Mouse (Mus musculus): ENCODE measurements at regions not wholly inside any gene's neighbourhood (a gene's known extent, or its start where the extent isn't known, plus 50 kb on each side); places are given as distances from the start of the nearest gene placed in this dataset.

DNA sequence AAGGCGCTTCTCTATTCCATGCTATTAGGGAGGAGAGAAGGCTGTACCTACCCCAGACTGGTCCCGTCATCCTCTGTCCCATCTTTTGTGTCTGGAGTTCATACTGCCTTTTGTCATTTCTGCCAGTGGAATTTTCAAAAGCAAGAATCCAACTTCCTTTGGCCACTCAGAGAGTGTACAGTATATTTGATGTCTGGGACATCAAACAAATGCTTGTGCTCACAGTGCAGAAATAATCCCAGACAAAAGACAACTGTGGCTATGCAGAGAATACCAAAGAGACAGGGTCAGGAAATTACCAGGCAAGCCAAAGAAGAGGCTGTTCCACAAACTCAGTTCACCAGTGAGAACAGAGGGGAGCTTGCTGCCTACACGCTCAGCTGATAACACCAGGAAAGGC lies 291.9 kb upstream of the Tle4 start:
- Histone ChIP-seq H3K27ac (ENCODE audit: insufficient read depth, low read length) (no peak overlapping the region), H3K27me3 (ENCODE audit: control insufficient read depth, insufficient read depth, low read length) (no peaks in the 10 kb centered on the region; the same call in 1 of the 2 replicates), H3K4me1 (ENCODE audit: control insufficient read depth, insufficient read depth, low read length) (no peaks in the 10 kb centered on the region), H3K4me3 (replicated peaks; ENCODE audit: insufficient read depth, low read depth, low read length) (no peak overlapping the region)
- DNase-seq = no peak
- TF ChIP-seq POLR2A (IDR thresholded peaks at IDR 0.05; ENCODE audit: borderline replicate concordance, insufficient read depth, low read length) (no peak), CTCF (IDR thresholded peaks at IDR 0.05; ENCODE audit: borderline replicate concordance, insufficient read depth, low read depth, low read length) (no peak)
- 42% methylated on average over 3 of the region's 3 CpGs for WGBS

DNA sequence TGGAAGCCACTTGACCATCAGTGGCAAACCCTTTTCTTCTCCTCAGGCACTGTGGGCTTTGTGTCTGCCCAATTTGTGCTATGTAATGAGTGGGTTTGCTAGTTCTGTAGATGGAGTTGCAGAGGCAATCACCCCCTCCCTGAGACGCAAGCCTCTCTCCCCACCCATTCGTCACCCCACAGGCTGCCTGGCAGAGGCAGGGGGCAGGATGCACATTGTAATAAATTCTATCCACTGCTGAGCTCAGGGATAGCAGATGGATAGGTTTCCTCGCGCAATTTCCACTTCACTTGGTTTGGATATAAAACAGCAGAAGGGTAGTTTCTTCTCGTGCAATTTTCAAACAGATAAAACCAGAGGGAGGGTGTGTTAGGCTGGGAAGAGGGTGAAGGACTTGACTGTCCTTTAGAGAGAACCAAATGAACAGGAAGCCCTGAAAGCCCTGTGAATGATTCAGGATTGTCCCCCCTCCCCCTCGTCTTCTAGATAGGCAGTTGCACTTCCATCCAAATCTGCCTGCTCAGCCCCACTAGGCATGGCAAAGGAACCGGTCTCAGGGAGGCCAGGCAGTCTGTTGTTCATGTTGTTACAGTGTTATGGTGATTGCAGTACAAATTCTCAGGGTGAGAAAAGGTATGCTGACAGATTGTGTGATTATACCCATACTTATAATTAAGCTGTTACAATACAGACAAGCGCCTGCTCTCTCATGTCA lies 286.0 kb upstream of the Tle4 start:
- Histone ChIP-seq H3K4me1 (ENCODE audit: control insufficient read depth, insufficient read depth, low read length) (no peaks in the 10 kb centered on the region), H3K27me3 (ENCODE audit: control insufficient read depth, insufficient read depth, low read length) (no peaks in the 10 kb centered on the region; the same call in 1 of the 2 replicates), H3K4me3 (replicated peaks; ENCODE audit: insufficient read depth, low read depth, low read length) (no peak overlapping the region), H3K27ac (ENCODE audit: insufficient read depth, low read length) (no peak overlapping the region)
- TF ChIP-seq POLR2A (IDR thresholded peaks at IDR 0.05; ENCODE audit: borderline replicate concordance, insufficient read depth, low read length) (no peak), CTCF (IDR thresholded peaks at IDR 0.05; ENCODE audit: borderline replicate concordance, insufficient read depth, low read depth, low read length) (no peak)
- DNase-seq = no peak
- WGBS = 10% methylated on average over 8 of the region's 8 CpGs

DNA sequence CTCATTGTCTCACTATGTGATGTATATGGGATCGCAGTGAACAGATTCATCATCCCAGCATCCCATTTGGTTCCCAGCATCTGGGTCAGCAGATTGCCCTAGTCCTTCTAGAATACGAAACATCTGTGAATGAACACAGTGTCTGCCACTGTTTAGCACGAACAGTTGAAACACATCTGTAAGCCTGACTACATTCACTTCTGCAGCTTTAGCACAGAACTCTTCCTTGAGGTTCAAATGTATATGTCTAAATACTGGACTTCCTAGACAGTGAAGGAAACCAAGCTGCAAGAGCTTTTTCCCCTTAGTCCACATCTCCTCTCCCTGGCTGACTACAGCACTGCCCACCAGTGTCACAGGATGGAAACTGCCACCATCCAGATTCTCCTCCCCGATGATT lies 283.0 kb upstream of the Tle4 start:
- H3K4me3 ChIP-seq (replicated peaks; ENCODE audit: insufficient read depth, low read depth, low read length) = no peak overlapping the region
- WGBS = 93% methylated on average over 4 of the region's 4 CpGs

DNA sequence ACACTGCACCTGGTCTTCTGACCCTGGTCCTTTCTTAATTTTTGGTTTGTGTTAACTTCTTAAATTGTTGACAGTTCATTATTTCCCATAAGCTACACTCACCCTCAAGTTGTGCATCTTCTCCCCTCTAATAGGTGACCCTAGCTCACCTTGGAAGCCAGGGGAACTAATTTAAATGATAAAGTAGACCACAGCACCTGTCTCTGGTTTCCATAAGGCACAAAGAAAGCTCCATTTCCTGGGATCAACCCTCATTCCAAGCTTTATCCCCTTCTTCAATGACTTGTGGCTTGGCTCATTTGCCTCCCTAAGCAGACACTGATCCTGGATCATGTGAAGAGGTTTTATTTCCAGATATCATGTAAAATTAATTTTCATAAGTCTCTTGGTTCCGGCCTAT lies 276.1 kb upstream of the Tle4 start:
- no peak for DNase-seq
- no peaks in the 10 kb centered on the region for H3K27me3 ChIP-seq (ENCODE audit: control insufficient read depth, insufficient read depth, low read length)
- H3K4me3 ChIP-seq (replicated peaks; ENCODE audit: insufficient read depth, low read depth, low read length) = no peak overlapping the region
- TF ChIP-seq POLR2A (IDR thresholded peaks at IDR 0.05; ENCODE audit: borderline replicate concordance, insufficient read depth, low read length) = no peak
- no peak for TF ChIP-seq CTCF (IDR thresholded peaks at IDR 0.05; ENCODE audit: borderline replicate concordance, insufficient read depth, low read depth, low read length)
- 95% methylated on average over 1 of the region's 1 CpGs for WGBS
- no peak overlapping the region for H3K27ac ChIP-seq (ENCODE audit: insufficient read depth, low read length)
- no peaks in the 10 kb centered on the region for H3K4me1 ChIP-seq (ENCODE audit: control insufficient read depth, insufficient read depth, low read length)

More for the DNA sequence above, 283.0 kb upstream of the Tle4 start:
- H3K27ac ChIP-seq (ENCODE audit: insufficient read depth, low read length) = no peak overlapping the region
- no peak for TF ChIP-seq POLR2A (IDR thresholded peaks at IDR 0.05; ENCODE audit: borderline replicate concordance, insufficient read depth, low read length)
- TF ChIP-seq CTCF (IDR thresholded peaks at IDR 0.05; ENCODE audit: borderline replicate concordance, insufficient read depth, low read depth, low read length) = no peak
- DNase-seq = no peak
- H3K4me1 ChIP-seq (ENCODE audit: control insufficient read depth, insufficient read depth, low read length) = no peaks in the 10 kb centered on the region
- no peaks in the 10 kb centered on the region for H3K27me3 ChIP-seq (ENCODE audit: control insufficient read depth, insufficient read depth, low read length)

DNA sequence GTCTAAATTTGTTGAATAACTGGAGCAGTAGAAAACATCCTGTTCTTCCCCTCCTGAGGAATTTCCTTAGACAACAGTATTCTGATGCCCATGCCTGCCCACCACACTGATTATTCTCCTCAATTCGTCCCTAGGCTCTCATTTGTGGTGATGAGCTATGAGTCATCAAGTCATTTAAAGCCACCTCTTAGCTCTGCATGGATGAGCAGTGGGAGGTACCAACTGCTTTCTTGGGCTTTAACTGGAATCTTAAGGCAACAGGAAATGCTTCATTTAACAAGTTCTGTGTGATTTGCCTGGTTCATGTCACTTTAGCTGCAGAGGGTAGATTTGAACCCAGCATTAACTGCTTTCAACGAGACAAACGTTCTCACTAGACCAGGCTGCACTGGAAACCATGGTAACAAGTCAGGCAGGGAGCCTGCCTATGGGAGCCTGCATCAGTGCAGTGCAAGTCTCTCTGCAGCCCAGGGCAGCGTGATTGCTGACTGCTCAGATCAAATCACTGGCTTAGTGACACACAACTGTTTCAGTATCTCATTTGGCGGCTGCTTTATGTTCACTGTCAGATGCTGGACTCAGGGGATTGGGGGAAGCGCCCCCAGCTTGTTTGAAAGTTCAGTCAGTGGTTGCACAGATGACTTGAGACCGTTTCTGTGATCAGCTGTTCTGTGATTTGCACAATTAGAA lies 273.5 kb upstream of the Tle4 start:
- Histone ChIP-seq H3K27ac (ENCODE audit: insufficient read depth, low read length) (no peak overlapping the region), H3K27me3 (ENCODE audit: control insufficient read depth, insufficient read depth, low read length) (no peaks in the 10 kb centered on the region; the same call in 1 of the 2 replicates), H3K4me3 (replicated peaks; ENCODE audit: insufficient read depth, low read depth, low read length) (no peak overlapping the region), H3K4me1 (ENCODE audit: control insufficient read depth, insufficient read depth, low read length) (no peaks in the 10 kb centered on the region)
- no peak for DNase-seq
- TF ChIP-seq POLR2A (IDR thresholded peaks at IDR 0.05; ENCODE audit: borderline replicate concordance, insufficient read depth, low read length) (no peak), CTCF (IDR thresholded peaks at IDR 0.05; ENCODE audit: borderline replicate concordance, insufficient read depth, low read depth, low read length) (no peak)
- WGBS = 14% methylated on average over 7 of the region's 7 CpGs

DNA sequence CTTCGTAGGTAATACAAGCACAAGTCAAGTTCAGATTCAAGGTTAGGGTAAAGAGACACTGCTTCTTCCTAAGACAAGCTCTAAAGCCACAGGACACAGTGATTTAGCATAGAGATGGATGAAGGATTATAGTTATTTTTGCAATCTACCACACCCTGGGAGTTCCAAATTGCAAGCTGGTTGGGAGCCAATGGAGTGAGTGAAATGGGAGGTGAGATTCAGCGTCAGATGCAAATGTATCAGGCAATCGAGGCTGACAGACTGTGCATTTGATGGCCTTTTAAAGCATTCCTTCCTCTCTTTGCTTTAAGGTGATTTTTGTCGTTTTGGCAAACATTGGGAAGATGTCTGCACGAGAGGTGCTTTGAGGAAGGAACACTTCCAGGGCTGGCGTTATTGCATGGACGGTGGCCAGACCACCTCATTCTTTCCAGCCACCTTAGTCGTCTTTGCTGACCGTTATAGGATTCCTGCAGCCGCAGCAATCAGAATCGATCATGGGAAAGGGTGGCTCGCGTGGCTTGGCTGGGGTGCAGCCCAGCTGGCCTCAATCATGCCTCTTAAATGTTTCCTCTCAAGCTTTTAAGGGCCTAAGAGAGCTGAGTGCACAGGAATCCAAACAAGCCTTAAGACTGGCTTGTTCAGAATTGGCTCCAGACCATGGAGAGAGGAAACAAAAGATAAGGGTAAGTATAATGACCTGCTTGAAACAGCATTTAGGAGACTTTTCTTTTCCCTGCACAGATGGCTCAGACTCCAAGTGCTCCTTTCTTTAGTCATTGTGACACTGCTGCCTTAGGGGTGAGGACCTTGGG lies 265.0 kb upstream of the Tle4 start:
- no peak overlapping the region for H3K4me3 ChIP-seq (replicated peaks; ENCODE audit: insufficient read depth, low read depth, low read length)
- no peak overlapping the region for H3K27ac ChIP-seq (ENCODE audit: insufficient read depth, low read length)
- no peaks in the 10 kb centered on the region for H3K4me1 ChIP-seq (ENCODE audit: control insufficient read depth, insufficient read depth, low read length)
- no peak for DNase-seq
- WGBS = 23% methylated on average over 13 of the region's 13 CpGs
- TF ChIP-seq POLR2A (IDR thresholded peaks at IDR 0.05; ENCODE audit: borderline replicate concordance, insufficient read depth, low read length) = no peak
- TF ChIP-seq CTCF (IDR thresholded peaks at IDR 0.05; ENCODE audit: borderline replicate concordance, insufficient read depth, low read depth, low read length) = no peak
- no peaks in the 10 kb centered on the region for H3K27me3 ChIP-seq (ENCODE audit: control insufficient read depth, insufficient read depth, low read length)

DNA sequence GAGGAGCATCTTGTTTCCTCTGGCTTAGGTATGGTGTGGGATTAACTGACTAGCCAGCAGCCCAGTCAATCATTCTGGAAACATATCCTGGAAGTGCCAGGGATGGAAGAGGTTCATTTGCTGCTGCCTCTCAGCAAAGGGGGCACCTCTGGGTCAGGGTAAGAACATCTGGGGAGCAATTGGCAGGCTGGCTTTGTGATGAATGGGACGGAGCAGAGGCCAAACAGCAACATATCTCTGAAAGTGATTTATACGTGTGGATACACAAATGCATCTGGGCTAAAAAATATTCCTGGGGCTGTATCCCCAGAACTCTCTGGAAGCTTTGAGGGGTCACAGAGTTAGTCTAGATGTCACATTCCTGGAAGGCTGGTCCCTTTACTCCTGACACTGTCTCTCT lies 257.2 kb upstream of the Tle4 start:
- DNase-seq = no peak
- no peaks in the 10 kb centered on the region for H3K4me1 ChIP-seq (ENCODE audit: control insufficient read depth, insufficient read depth, low read length)
- H3K27me3 ChIP-seq (ENCODE audit: control insufficient read depth, insufficient read depth, low read length) = no peaks in the 10 kb centered on the region
- WGBS = 87% methylated on average over 2 of the region's 2 CpGs
- no peak overlapping the region for H3K4me3 ChIP-seq (replicated peaks; ENCODE audit: insufficient read depth, low read depth, low read length)
- no peak for TF ChIP-seq POLR2A (IDR thresholded peaks at IDR 0.05; ENCODE audit: borderline replicate concordance, insufficient read depth, low read length)
- H3K27ac ChIP-seq (ENCODE audit: insufficient read depth, low read length) = no peak overlapping the region

Measured in cerebellum, adult 2 months (tissue).